Mouse (Mus musculus) limb, embryonic 14.5 days (tissue): Measurements from ENCODE around the gene Qtrt1. TPM values are rescaled to one million over a fixed set of nuclear protein-coding genes. Genes with fewer than 3 reads are reported as not detected.

Source experiments
- ATAC-seq: fragments of 200-750 bp; cut with Nextera tagmentation; 2 replicates; pipeline ENCODE4 v1.8.0; 2017; ENCODE audit warnings: low read depth, moderate number of reproducible peaks, moderate TSS enrichment; ENCODE audit not compliant: low FRiP score
- DNase-seq: peaks from one replicate; pipeline ENCODE4 v3.0.0-alpha.2; 2015; ENCODE audit warnings: low spot score
- H3K27ac ChIP-seq: fragments of 300-500 bp; sonication (generic); replicated peaks from 2 replicates; pipeline ENCODE4 v1.5.1; 2014; ENCODE audit warnings: low read depth, mild to moderate bottlenecking, low read length, moderate library complexity, mixed read lengths
- H3K27me3 ChIP-seq: fragments of 300-500 bp; sonication (generic); 2 replicates; pipeline ENCODE4 v1.6.1; 2014; ENCODE audit warnings: low read length, mixed read lengths; ENCODE audit not compliant: control insufficient read depth, insufficient read depth
- H3K36me3 ChIP-seq: fragments of 300-500 bp; sonication (generic); 2 replicates; pipeline ENCODE4 v1.6.1; 2014; ENCODE audit warnings: mild to moderate bottlenecking, low read length, moderate library complexity, mixed read lengths; ENCODE audit not compliant: control insufficient read depth, insufficient read depth
- H3K4me1 ChIP-seq: fragments of 300-500 bp; sonication (generic); 2 replicates; pipeline ENCODE4 v1.6.1; 2014; ENCODE audit warnings: antibody characterized with exemption, low read length, mixed read lengths; ENCODE audit not compliant: control insufficient read depth, insufficient read depth
- H3K4me2 ChIP-seq: fragments of 300-500 bp; sonication (generic); replicated peaks from 2 replicates; pipeline ENCODE4 v1.6.1; 2014; ENCODE audit warnings: low read depth, mild to moderate bottlenecking, low read length, moderate library complexity; ENCODE audit not compliant: severe bottlenecking
- H3K4me3 ChIP-seq: fragments of 300-500 bp; sonication (generic); replicated peaks from 2 replicates; pipeline ENCODE4 v1.5.1; 2014; ENCODE audit warnings: low read length
- H3K9ac ChIP-seq: fragments of 300-500 bp; sonication (generic); 2 replicates; pipeline ENCODE4 v1.6.1; 2014; ENCODE audit warnings: mild to moderate bottlenecking, low read depth, low read length, moderate library complexity; ENCODE audit not compliant: severe bottlenecking
- H3K9me3 ChIP-seq: fragments of 300-500 bp; sonication (generic); 2 replicates; pipeline ENCODE4 v1.6.1; 2016; ENCODE audit warnings: low read length; ENCODE audit not compliant: control insufficient read depth
- POLR2A ChIP-seq: fragments of 200-500 bp; IDR thresholded peaks from 2 replicates; pipeline ENCODE4 v1.8.0; 2012; ENCODE audit warnings: inconsistent platforms, mild to moderate bottlenecking, moderate library complexity, borderline replicate concordance; ENCODE audit not compliant: insufficient read depth, insufficient read length; ENCODE audit errors: extremely low read depth
- WGBS: fragments of 180-500 bp; shearing (Covaris S2); extraction: QIAGEN DNeasy Blood & Tissue Kit; methylation state at CpG from one replicate; pipeline ENCODE4 v1.1.7; 2014; 5-methylcytosine and 5-hydroxymethylcytosine counted together
- polyA plus RNA-seq, 2 experiments: library from polyadenylated mRNA; depleted of rRNA in 1 of 2; stranded (reverse) in 1 of 2; unstranded in 1 of 2; fragments of >200 nt; fragmentation: Nextera tagmentation in 1 of 2; extraction: Ambion mirVana in 1 of 2; gene quantifications; 2 replicates each; pipeline versions ENCODE4 v1.2.1 to v1.2.3; 2012 to 2014

Gene Qtrt1
- polyA plus RNA-seq, 2 experiments = 45.3 to 80.8 TPM

GRCm38 (mm10) chr9:21435777-21436635, 24.4 kb downstream of the Qtrt1 start:
- TF ChIP-seq POLR2A = no peak
- DNase-seq (no peak), ATAC-seq (no peak)
- H3K4me2 ChIP-seq = no peak overlapping the region
- no peak overlapping the region for H3K4me3 ChIP-seq
- WGBS = 88% methylated on average over 7 of the region's 7 CpGs
- no peaks in the 10 kb centered on the region for H3K9me3 ChIP-seq
- H3K27me3 ChIP-seq = no peaks in the 10 kb centered on the region
- no peak overlapping the region for H3K9ac ChIP-seq
- peaks cover 8% of the 10 kb centered on the region for H3K4me1 ChIP-seq
- H3K27ac ChIP-seq = no peak overlapping the region
- peaks cover 3% of the 10 kb centered on the region; the same call in 1 of the 2 replicates for H3K36me3 ChIP-seq

GRCm38 (mm10) chr9:21437577-21437976, 25.9 kb downstream of the Qtrt1 start:
- H3K9me3 ChIP-seq = no peaks in the 10 kb centered on the region
- H3K4me2 ChIP-seq = no peak overlapping the region
- H3K4me3 ChIP-seq = no peak overlapping the region
- no peak overlapping the region for H3K9ac ChIP-seq
- WGBS = 92% methylated on average over 6 of the region's 6 CpGs
- ATAC-seq (no peak), DNase-seq (no peak)
- H3K27ac ChIP-seq = peak overlapping the region; percentile 21; the same call in 1 of the 2 replicates
- H3K4me1 ChIP-seq = peaks cover 8% of the 10 kb centered on the region
- H3K27me3 ChIP-seq = no peaks in the 10 kb centered on the region
- peaks cover 3% of the 10 kb centered on the region; the same call in 1 of the 2 replicates for H3K36me3 ChIP-seq
- TF ChIP-seq POLR2A = no peak

- no peak overlapping the region for H3K4me2 ChIP-seq
- peaks cover 8% of the 10 kb centered on the region for H3K4me1 ChIP-seq
- ATAC-seq (no peak; the same call in 1 of the 2 replicates), DNase-seq (peak; percentile 36)
- no peak overlapping the region for H3K9ac ChIP-seq
- TF ChIP-seq POLR2A = no peak
- H3K27ac ChIP-seq = peak overlapping the region; percentile 21; the same call in 1 of the 2 replicates
- H3K36me3 ChIP-seq = peaks cover 3% of the 10 kb centered on the region; the same call in 1 of the 2 replicates
- WGBS = 37% methylated on average over 3 of the region's 3 CpGs
- no peaks in the 10 kb centered on the region for H3K27me3 ChIP-seq
- no peak overlapping the region for H3K4me3 ChIP-seq
- no peaks in the 10 kb centered on the region for H3K9me3 ChIP-seq
These were observed 26.6 kb downstream of the Qtrt1 start for GRCm38 (mm10) chr9:21438219-21438618.

GRCm38 (mm10) chr9:21439456-21439855, 27.8 kb downstream of the Qtrt1 start:
- Histone ChIP-seq H3K4me3 (no peak overlapping the region), H3K9me3 (no peaks in the 10 kb centered on the region), H3K4me1 (peaks cover 8% of the 10 kb centered on the region), H3K36me3 (peaks cover 3% of the 10 kb centered on the region; the same call in 1 of the 2 replicates), H3K27me3 (no peaks in the 10 kb centered on the region), H3K27ac (no peak overlapping the region), H3K4me2 (no peak overlapping the region), H3K9ac (no peak overlapping the region)
- no peak for TF ChIP-seq POLR2A
- 71% methylated on average over 3 of the region's 3 CpGs for WGBS
- ATAC-seq = no peak
- no peak for DNase-seq

- H3K9me3 ChIP-seq = no peaks in the 10 kb centered on the region
- H3K4me2 ChIP-seq = no peak overlapping the region
- ATAC-seq = no peak
- H3K27me3 ChIP-seq = no peaks in the 10 kb centered on the region
- H3K36me3 ChIP-seq = peaks cover 3% of the 10 kb centered on the region; the same call in 1 of the 2 replicates
- 91% methylated on average over 2 of the region's 2 CpGs for WGBS
- H3K4me3 ChIP-seq = no peak overlapping the region
- no peak for TF ChIP-seq POLR2A
- DNase-seq = no peak
- H3K27ac ChIP-seq = no peak overlapping the region
- H3K4me1 ChIP-seq = peaks cover 8% of the 10 kb centered on the region
- no peak overlapping the region for H3K9ac ChIP-seq
These were observed 28.3 kb downstream of the Qtrt1 start for GRCm38 (mm10) chr9:21439914-21440313.
